Mouse (Mus musculus) neural tube, postnatal 0 days (tissue): ENCODE measurements around the gene Gm5483. TPM values are rescaled to one million over a fixed set of nuclear protein-coding genes. Genes with fewer than 3 reads are reported as not detected.

ENCODE experiments used
- polyA plus RNA-seq: library from polyadenylated mRNA; unstranded; fragments of >200 nt; fragmentation: Nextera tagmentation; extraction: Ambion mirVana; gene quantifications from 2 replicates; pipeline ENCODE4 v1.2.1, GENCODE M21; 2015

Gm5483 gene
- polyA plus RNA-seq: 1.1 and 2.6 TPM in 2 replicates

GRCm38 (mm10) chr16:36183912-36184311 lies at the start of gene Gm5483:
Gene Gm5483 (plus strand): TSS chr16:36184212.

GRCm38 (mm10) chr16:36156402-36156975 lies 27.5 kb upstream of the Gm5483 start, which contains the start of gene Stfa2l1:
Gene Stfa2l1 (plus strand): TSS chr16:36156811.

GRCm38 (mm10) chr16:36209967-36210453 lies 26.0 kb downstream of the Gm5483 start, which contains the start of gene Gm5416:
Gene Gm5416 (plus strand): TSS chr16:36210403.

GRCm38 (mm10) chr16:36221168-36221567 lies 37.2 kb downstream of the Gm5483 start, which contains the start of gene 2010005H15Rik:
Gene 2010005H15Rik (plus strand): TSS chr16:36221468.

Other genes starting within 250 kb of the Gm5483 start
- 3.1 and 3.5 TPM in 2 replicates for gene Parp9, start 245.7 kb upstream of the Gm5483 start, polyA plus RNA-seq
- 1.5 and 1.6 TPM in 2 replicates for gene Dtx3l, start 245.1 kb upstream of the Gm5483 start, polyA plus RNA-seq
- 39.8 and 40.0 TPM in 2 replicates for gene Kpna1, start 205.5 kb upstream of the Gm5483 start, polyA plus RNA-seq
- 7.9 and 8.1 TPM in 2 replicates for gene Wdr5b, start 143.0 kb upstream of the Gm5483 start, polyA plus RNA-seq
- gene Fam162a, start 112.6 kb upstream of the Gm5483 start, polyA plus RNA-seq: 156 and 169 TPM in 2 replicates
- gene Ccdc58, start 112.5 kb upstream of the Gm5483 start, polyA plus RNA-seq: 25.9 and 29.3 TPM in 2 replicates
- gene Csta1, start 53.0 kb upstream of the Gm5483 start, polyA plus RNA-seq: not detected in 2 replicates
- gene Stfa2l1, start 27.4 kb upstream of the Gm5483 start, polyA plus RNA-seq: 1.6 TPM in 1 of 2 replicates, not detected in the other
- not detected in 2 replicates for gene Gm5416, start 26.2 kb downstream of the Gm5483 start, polyA plus RNA-seq
- 0.71 and 1.1 TPM in 2 replicates for gene 2010005H15Rik, start 37.3 kb downstream of the Gm5483 start, polyA plus RNA-seq
- 2.5 and 4.2 TPM in 2 replicates for gene Stfa1, start 92.7 kb downstream of the Gm5483 start, polyA plus RNA-seq
- gene BC117090, start 150.1 kb downstream of the Gm5483 start, polyA plus RNA-seq: not detected in 2 replicates
- gene BC100530, start 183.5 kb downstream of the Gm5483 start, polyA plus RNA-seq: 1.2 and 4.9 TPM in 2 replicates
- gene Stfa2, start 224.2 kb downstream of the Gm5483 start, polyA plus RNA-seq: 0.56 and 2.0 TPM in 2 replicates